Mouse (Mus musculus): ENCODE data around the gene Wwox. TPM values are rescaled to one million over a fixed set of nuclear protein-coding genes. Genes with fewer than 3 reads are reported as not detected.

Gene Wwox
- polyA plus RNA-seq, 1 experiment from 2014 or later, result 6.6 TPM

DNA sequence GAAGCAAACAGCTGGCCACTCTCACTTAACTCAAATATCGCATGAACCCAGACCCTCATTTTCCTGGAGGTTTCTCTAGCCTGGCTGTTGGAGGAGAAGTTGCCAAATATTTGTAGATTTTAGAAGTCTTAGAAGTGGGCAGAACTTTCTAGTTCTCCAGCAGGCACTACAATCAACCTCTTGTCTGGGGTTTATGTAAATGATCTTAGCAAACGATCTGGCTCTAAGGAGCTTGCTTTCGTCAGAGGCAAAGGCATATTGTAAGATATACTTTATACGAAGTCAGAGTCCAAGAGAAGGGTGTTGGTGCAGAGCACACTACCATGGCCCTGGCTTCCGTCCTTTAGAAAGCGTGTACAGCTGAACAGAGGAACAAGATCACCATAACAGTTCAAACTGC lies 770.6 kb downstream of the Wwox start:
- H3K4me3 ChIP-seq (ENCODE audit: inconsistent target), result no peak overlapping the region
- no peaks in the 10 kb centered on the region for H3K36me3 ChIP-seq (ENCODE audit: inconsistent target)
- WGBS (ENCODE audit: missing documents), result 91% methylated on average over 5 of the region's 6 CpGs
- H3K79me2 ChIP-seq (ENCODE audit: inconsistent target), result no peaks in the 10 kb centered on the region
- H3K27ac ChIP-seq, result no peak overlapping the region

DNA sequence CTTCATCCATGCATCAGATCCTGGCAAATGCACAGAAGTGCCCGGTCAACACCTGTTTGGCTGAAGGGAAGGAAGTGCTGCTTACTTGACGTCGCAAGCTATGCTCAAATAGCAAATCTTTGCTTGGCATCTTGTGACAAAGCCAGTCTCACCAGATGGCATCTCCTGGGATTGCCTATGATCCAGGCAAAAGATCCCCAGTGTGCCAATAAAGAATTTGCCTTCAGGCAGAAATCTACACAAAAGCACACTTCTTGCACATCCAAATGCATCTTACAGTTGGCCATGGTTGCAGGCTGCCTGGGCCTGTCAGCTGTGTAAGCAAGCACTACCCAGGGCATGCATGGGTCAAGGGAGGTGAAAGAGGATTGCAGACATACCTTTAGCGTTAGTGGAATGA lies 773.7 kb downstream of the Wwox start:
- no peaks in the 10 kb centered on the region for H3K36me3 ChIP-seq (ENCODE audit: inconsistent target)
- H3K27ac ChIP-seq, result no peak overlapping the region
- no peaks in the 10 kb centered on the region for H3K79me2 ChIP-seq (ENCODE audit: inconsistent target)
- WGBS (ENCODE audit: missing documents), result 83% methylated on average over 4 of the region's 4 CpGs
- H3K4me3 ChIP-seq (ENCODE audit: inconsistent target), result no peak overlapping the region

DNA sequence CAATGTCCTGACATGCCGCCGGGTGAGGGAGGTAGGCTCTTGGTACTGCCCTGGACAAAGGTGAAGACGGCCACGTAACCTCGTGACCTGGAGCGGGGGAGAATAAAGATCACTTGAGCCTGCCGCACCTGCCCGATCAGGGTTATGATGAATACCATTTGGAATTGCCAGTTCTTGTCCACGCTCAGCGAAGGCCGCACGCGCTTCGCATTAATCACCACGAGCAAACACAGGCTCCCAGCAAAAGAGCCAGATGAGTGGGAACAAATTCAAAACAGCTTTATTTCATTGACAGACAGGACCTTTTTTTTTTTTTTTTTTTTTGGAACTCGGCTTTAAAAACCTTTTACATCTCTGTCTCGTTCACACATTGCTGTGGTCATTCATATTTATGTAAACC lies 775.4 kb downstream of the Wwox start:
- Histone ChIP-seq H3K4me3 (ENCODE audit: inconsistent target) (no peak overlapping the region), H3K79me2 (ENCODE audit: inconsistent target) (no peaks in the 10 kb centered on the region), H3K27ac (no peak overlapping the region), H3K36me3 (ENCODE audit: inconsistent target) (no peaks in the 10 kb centered on the region)
- WGBS (ENCODE audit: missing documents), result 97% methylated on average over 16 of the region's 17 CpGs

DNA sequence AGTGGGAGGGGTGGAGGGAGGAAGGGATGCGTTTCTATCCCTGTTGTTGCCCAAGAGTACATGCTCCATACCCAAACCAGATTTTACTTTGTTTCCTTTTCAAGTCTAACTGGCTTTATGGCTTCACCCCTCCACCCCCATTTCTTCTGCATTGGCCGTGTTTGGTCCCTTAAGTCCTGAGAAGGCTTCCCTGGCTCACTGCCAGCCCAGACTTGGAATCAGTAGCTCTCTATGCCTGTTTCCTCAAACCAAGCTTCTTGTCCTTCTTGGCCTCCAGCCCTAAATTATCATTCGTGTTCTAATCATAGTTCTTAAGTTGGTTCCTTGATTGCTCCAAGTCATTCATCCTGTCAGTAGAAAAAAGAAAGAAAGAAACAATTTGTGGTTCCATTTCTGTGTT lies 777.3 kb downstream of the Wwox start:
- Histone ChIP-seq H3K4me3 (ENCODE audit: inconsistent target) (no peak overlapping the region), H3K36me3 (ENCODE audit: inconsistent target) (no peaks in the 10 kb centered on the region), H3K79me2 (ENCODE audit: inconsistent target) (no peaks in the 10 kb centered on the region), H3K27ac (no peak overlapping the region)
- 13% methylated on average over 2 of the region's 3 CpGs for whole genome bisulfite sequencing (ENCODE audit: missing documents)

DNA sequence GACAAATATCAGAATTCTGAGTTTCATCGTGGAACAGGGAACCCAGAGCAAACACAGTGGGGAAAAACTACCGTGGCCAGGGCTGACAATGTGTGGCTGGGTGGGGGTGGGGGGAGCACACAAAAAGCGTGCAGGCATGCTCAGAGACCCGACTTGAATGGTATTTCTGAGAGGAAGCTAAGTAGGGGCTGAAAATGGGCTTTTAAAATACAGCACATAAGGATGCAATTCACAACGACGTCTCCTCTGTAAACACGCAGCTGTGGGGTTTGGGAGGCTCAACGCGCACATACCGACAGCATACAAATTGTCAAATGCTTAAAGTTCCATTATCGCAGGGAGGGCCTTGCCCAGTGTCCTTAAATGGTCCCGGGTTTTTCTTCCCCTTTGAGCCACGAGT lies 783.1 kb downstream of the Wwox start:
- Histone ChIP-seq H3K4me3 (ENCODE audit: inconsistent target) (no peak overlapping the region), H3K27ac (no peak overlapping the region), H3K36me3 (ENCODE audit: inconsistent target) (no peaks in the 10 kb centered on the region), H3K79me2 (ENCODE audit: inconsistent target) (no peaks in the 10 kb centered on the region)
- WGBS (ENCODE audit: missing documents), result 88% methylated on average over 13 of the region's 13 CpGs

DNA sequence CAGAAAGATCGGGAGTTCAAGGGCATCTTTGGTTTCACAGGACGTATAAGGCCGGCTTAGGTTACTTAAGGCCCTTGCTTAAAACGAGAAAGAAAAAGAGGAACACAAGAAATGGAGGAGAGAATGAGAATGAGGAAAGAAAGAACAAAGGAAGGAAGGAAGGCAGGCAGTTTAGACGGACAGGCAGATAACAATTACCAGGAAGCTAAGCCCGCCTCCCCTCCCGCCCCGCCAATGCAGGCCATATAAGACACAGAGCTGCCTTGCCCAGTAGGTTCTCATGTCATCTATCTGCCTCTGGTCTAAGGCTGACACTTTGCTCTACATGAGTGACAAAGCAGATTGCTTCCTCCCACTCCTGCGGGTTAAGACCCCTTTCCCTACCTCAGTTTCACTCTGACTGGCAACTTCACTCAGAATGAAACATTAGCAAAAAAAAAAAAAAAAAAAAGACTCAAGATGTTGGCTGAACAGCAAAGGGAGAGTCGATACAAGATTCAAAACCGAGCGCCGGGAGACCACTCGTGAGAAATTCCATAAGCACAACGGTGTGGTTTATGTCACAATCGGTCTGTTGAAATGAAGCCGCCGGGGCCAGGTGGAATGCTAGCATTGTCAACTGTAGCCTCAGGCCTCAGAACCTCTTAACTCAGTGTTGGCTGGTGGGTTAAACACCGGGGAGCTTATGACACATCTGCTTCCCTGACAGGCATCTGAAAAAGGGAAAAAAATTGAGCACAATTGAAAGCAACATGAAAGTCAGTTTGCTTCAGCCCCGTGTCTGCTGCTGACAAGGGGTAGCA lies 787.5 kb downstream of the Wwox start:
- WGBS (ENCODE audit: missing documents), result 23% methylated on average over 20 of the region's 20 CpGs
- Histone ChIP-seq H3K4me3 (ENCODE audit: inconsistent target) (no peak overlapping the region), H3K79me2 (ENCODE audit: inconsistent target) (no peaks in the 10 kb centered on the region), H3K36me3 (ENCODE audit: inconsistent target) (no peaks in the 10 kb centered on the region), H3K27ac (no peak overlapping the region)

DNA sequence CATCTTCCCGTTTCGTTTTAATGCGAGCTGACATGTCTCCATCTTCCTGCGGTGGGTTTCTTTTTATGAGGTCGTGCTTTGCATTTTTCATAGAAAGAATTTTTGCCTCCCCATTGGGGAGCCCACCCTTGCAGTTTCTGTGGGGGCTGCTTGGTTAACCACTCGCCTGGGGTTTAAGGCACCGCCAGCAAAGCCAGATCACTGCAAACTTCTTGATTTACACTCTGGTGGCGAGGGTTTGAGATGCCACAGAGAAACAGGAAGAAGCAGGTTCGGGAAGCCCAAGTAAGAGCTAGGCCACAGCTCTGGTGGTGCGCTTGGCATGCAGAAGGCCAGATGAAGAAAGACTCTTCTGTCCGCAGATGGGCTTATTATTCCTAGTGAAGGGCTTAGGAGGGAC lies 789.4 kb downstream of the Wwox start:
- no peak overlapping the region for H3K4me3 ChIP-seq (ENCODE audit: inconsistent target)
- 26% methylated on average over 11 of the region's 11 CpGs for WGBS (ENCODE audit: missing documents)

DNA sequence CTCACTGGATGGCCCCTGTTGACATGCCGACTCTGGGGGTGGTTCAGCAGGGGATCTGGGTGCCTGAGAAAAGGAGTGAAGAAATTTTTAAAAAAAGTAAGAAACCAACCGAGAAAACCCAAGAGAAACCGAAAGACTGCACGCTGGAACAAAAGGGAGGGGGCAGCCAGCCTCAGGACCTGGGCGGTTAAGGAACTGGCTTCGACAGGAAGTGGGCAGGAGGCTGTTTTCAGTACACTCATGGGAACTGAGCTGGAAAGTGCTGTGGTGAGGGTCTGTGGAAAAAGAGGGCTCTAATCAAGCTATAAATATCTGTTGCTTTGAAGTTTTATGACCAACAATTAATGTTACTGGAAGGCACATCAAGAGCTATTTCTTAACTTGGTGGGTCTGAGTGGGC lies 794.6 kb downstream of the Wwox start:
- no peaks in the 10 kb centered on the region for H3K36me3 ChIP-seq (ENCODE audit: inconsistent target)
- H3K27ac ChIP-seq, result no peak overlapping the region
- no peaks in the 10 kb centered on the region for H3K79me2 ChIP-seq (ENCODE audit: inconsistent target)
- 14% methylated on average over 6 of the region's 6 CpGs for WGBS (ENCODE audit: missing documents)
- H3K4me3 ChIP-seq (ENCODE audit: inconsistent target), result no peak overlapping the region

More for the DNA sequence above, 789.4 kb downstream of the Wwox start:
- H3K79me2 ChIP-seq (ENCODE audit: inconsistent target), result no peaks in the 10 kb centered on the region
- H3K36me3 ChIP-seq (ENCODE audit: inconsistent target), result no peaks in the 10 kb centered on the region
- H3K27ac ChIP-seq, result no peak overlapping the region

DNA sequence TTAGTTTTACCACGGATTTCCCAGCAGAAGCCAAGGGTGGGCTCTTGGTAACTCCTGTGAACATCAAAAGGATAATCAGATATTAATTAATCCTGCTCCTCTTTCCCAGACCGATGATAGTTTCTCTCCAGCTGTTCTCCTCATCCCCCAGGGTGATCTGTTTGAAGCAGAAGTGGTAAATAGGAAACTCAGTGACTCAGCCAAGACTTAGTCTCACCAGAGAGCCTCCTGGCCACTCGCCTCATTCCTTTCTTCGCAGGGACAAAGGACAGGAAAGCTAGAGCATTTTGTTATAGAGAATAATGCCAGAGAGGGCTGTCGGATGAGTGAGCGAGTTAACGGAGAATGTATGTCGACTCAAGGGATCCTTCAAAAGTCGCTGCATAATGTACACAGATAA lies 798.1 kb downstream of the Wwox start:
- no peaks in the 10 kb centered on the region for H3K36me3 ChIP-seq (ENCODE audit: inconsistent target)
- 63% methylated on average over 9 of the region's 9 CpGs for WGBS (ENCODE audit: missing documents)
- no peak overlapping the region for H3K4me3 ChIP-seq (ENCODE audit: inconsistent target)
- no peak overlapping the region for H3K27ac ChIP-seq
- no peaks in the 10 kb centered on the region for H3K79me2 ChIP-seq (ENCODE audit: inconsistent target)

DNA sequence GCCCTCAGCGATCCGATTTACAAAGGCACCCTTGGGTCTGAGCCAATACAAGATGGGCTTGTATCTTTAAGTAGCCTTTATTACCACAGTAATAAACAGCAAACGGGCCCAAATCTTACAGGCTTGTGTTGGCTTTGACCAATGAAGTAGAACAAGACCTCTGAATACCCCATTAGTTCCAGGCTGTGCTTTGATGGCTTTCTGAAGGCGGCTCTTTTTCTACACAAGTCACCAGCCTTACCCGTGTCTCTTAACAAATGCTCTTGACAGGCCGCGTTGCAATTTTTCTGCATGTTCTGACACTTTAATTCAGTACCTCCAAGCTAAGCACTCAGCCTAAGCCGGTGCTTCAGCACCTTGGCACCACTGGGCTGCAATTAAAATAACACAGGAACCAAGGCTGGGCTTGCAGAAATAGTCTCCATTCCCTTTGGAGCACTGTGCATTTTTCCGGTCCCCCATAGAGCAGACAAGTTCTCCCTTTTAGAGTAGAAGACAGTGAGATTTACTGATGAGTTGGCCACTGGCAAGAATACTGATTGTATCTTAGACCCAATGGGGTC lies 804.1 kb downstream of the Wwox start:
- no peaks in the 10 kb centered on the region for H3K79me2 ChIP-seq (ENCODE audit: inconsistent target)
- H3K4me3 ChIP-seq (ENCODE audit: inconsistent target), result no peak overlapping the region
- no peak overlapping the region for H3K27ac ChIP-seq
- 95% methylated on average over 9 of the region's 9 CpGs for WGBS (ENCODE audit: missing documents)
- H3K36me3 ChIP-seq (ENCODE audit: inconsistent target), result no peaks in the 10 kb centered on the region

DNA sequence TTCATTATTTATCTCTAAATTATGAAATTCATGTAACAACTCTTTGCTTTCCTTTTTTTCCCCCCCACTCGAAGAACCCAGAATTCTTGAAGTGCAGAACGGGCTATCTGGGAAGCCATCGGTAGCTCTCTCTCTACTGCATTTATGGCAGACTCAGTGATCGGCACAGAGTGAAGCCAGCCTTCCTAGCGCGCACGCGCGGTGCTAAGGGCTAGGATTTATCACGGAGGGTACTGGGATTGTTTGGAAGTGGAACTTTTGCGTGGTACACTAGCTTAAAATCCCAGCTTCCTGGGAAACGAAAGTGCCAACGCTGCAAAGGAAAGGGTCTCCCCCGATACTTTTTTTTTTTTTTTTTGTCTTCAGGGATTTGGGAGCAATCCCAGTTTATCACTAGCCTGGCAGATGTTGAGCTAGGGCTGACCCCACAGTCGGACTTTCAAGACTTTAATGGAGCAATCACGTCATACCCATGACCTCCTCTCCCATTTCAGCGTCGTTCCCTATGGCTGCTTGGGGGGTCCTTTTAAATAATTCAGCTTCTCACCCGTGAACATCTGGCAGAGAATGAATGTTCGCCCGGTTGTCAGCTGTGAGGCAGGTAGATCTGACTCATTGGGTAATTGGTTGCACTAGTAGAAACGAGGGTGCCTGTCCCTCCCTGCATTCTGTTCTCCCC lies 810.4 kb downstream of the Wwox start:
- no peaks in the 10 kb centered on the region for H3K79me2 ChIP-seq (ENCODE audit: inconsistent target)
- 65% methylated on average over 22 of the region's 22 CpGs for WGBS (ENCODE audit: missing documents)
- no peaks in the 10 kb centered on the region for H3K36me3 ChIP-seq (ENCODE audit: inconsistent target)
- no peak overlapping the region for H3K4me3 ChIP-seq (ENCODE audit: inconsistent target)
- no peak overlapping the region for H3K27ac ChIP-seq

DNA sequence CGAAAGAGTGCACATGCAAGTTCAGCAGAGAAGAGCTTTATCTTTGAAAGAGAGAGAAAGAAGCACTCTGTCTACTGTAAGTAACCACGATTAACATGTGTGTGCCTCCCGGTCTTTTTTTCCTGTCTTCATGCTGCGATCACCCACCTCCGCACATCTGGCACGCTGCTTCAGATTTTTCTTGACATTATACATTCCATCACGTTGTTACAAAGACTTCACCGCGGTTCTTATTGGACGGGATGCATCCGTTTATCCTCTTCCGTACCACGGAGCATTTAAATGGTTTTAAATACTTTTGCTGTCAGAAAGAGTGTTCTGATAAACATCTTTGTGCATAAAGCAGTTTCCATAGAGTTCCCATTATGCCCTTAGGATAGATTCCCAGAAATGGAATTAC lies 816.1 kb downstream of the Wwox start:
- Histone ChIP-seq H3K4me3 (ENCODE audit: inconsistent target) (no peak overlapping the region), H3K79me2 (ENCODE audit: inconsistent target) (no peaks in the 10 kb centered on the region), H3K36me3 (ENCODE audit: inconsistent target) (no peaks in the 10 kb centered on the region), H3K27ac (no peak overlapping the region)
- 92% methylated on average over 13 of the region's 13 CpGs for WGBS (ENCODE audit: missing documents)

DNA sequence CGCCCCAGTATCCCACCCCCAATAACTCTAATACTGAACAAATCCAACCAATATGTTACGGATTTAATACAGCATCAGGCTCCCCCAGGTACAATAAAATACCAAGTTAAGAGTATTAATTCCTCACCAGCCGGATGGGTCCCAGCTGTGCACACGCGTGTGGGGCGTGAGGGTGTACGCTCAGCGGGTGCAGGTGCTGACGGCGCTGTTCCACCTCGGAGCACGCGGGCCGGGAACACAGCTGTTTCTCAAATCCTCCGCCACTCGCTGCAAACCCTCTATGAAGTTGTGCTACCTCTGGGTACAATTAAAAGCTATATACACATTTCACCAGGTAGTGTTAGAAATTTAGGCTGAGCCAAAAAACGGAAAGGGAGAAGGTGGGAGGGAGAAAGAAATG lies 818.0 kb downstream of the Wwox start:
- H3K79me2 ChIP-seq (ENCODE audit: inconsistent target), result no peaks in the 10 kb centered on the region
- H3K4me3 ChIP-seq (ENCODE audit: inconsistent target), result no peak overlapping the region
- 95% methylated on average over 15 of the region's 17 CpGs for WGBS (ENCODE audit: missing documents)
- H3K27ac ChIP-seq, result no peak overlapping the region
- no peaks in the 10 kb centered on the region for H3K36me3 ChIP-seq (ENCODE audit: inconsistent target)

DNA sequence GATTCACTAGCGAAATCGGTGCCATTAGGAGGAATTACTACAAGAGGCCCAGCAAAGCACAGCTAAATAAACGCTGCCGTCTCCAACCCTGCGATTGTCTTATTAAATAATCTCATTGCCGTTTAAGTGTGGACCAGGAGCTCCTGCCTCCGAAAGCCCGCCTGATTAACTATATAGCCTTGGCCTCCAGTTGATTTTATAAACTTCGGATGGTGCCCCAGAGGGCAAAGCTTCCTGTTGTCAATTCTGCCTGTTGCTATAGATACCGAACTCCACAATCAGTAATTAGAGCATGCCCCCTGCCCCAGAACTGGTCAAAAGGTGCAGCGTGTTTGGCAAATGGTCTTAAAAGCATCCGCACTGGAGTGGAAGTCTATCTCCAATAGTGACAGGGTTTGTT lies 820.4 kb downstream of the Wwox start:
- no peaks in the 10 kb centered on the region for H3K36me3 ChIP-seq (ENCODE audit: inconsistent target)
- no peaks in the 10 kb centered on the region for H3K79me2 ChIP-seq (ENCODE audit: inconsistent target)
- no peak overlapping the region for H3K4me3 ChIP-seq (ENCODE audit: inconsistent target)
- WGBS (ENCODE audit: missing documents), result 92% methylated on average over 12 of the region's 12 CpGs
- H3K27ac ChIP-seq, result no peak overlapping the region

DNA sequence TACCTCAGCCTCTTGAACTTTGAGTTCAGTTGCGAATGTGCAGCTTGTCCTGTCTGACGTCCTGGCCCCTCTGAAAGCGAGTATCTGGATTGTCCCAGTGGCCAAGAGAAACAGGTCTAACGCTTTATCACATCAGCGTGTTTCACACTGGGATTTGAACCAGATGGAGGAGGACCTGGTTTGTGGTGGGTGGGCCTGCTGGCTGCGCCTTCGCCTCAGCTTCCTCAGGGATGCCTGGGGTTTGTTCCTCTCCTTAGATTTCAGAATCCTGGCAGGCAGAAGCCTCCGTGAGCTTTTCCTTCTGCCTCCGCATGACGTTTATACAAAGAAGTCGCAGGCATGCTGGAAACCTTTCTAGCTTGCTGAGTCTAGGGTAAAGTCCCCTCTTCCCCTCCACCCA lies 827.7 kb downstream of the Wwox start:
- H3K4me3 ChIP-seq (ENCODE audit: inconsistent target), result no peak overlapping the region
- no peak overlapping the region for H3K27ac ChIP-seq
- 93% methylated on average over 11 of the region's 11 CpGs for WGBS (ENCODE audit: missing documents)
- H3K36me3 ChIP-seq (ENCODE audit: inconsistent target), result no peaks in the 10 kb centered on the region
- no peaks in the 10 kb centered on the region for H3K79me2 ChIP-seq (ENCODE audit: inconsistent target)
